Mouse (Mus musculus): ENCODE data around the gene Gm8024.
A peak's percentile ranks its signal among the peaks of the same experiment; 100 is the strongest.
"Not testable (repeated sequence)": the region's sequence is repeated elsewhere in the genome, so short reads cannot be mapped to it uniquely, and the experiment has no call there.

Gm8024 gene

DNA sequence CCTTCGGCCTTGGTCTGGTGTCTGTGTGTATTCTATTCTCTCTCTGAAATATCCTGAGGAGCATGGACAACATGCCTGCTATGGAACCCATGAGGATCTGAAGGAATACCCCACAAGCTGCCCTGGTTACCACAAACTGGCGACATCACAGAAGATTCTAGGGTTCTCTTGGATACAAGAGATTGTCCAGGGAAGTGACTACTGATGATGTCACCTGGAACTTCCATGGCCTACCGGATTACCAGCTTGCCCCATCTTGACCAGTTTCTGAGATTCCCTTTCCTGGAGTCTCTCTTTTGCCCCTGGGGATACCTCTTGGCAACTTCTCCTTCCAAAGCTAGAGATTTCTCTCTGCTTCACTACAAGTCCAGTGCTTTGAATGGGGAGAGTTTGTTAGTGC lies at the start of gene Gm8024:
Gene Gm8024, minus strand, starts transcription at position 101 of the 400 bp plus-strand sequence.
- DNase-seq: not testable (repeated sequence)

DNA sequence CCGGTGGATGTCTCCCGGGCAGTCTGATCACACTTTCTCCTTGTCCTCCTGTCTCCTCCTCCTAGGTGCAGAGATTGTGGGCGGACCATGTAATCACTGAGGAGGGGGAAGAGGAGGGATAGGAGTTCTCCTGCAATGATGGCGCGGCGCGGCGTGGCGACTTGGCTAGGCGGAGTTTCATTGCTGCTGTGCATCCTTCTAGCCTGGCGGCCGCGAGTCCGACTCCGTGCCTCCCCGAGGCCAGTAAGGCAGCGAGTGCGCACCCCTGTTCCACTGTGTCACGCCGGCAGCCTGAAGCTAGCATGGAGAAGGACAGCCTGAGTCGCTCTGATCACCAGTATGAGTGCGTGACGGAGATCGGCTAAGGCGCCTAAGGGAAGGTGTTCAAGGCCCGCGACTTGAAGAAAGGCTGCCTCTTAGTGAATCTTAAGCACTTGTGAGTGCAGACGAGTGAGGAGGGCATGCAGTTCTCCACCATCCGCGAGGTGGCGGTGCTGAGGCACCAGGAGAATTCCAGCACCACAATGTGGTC lies 19.2 kb upstream of the Gm8024 start:
- DNase-seq: peak; percentile 21

DNA sequence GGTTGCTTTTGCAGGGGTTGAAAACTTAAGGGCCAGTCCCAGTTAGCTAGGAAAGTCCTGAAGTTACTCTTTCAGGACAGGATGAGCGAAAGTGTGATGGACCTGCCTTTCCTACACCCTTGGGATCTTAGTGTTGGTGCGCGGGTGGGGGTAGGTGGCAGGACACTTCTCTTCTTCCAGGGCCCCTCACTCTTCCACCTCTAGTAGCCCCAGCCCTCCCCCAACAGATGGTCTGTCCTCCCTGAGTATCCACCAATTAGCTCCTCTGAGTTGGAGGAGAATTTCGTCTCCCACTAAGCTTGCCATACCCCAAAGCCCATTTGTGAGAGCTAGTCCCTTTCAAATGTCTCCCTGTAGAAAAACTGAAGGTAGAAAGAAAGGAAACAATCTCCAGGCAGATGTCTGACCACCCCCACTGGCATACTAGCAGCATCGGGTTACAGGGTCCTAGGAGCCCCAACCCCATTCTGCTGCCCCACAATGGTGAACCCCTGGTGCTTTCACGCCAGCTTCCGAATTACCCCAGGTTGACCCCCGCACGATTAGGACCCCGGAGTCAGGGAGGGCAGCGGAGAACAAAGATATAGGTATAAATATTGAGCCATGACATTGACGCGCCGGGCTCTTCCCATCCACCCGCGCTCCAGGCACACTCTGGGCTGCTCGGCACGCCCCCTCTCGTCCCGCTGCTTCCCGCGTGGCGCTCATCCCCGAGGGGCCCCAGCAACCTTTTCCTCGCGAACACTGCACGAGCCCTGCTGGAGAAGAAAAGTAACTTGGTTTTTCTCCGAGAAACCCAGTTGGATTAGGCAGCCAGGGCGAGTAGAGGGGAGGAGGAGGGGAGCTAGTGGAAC lies 18.5 kb upstream of the Gm8024 start:
- DNase-seq: not testable (repeated sequence)

DNA sequence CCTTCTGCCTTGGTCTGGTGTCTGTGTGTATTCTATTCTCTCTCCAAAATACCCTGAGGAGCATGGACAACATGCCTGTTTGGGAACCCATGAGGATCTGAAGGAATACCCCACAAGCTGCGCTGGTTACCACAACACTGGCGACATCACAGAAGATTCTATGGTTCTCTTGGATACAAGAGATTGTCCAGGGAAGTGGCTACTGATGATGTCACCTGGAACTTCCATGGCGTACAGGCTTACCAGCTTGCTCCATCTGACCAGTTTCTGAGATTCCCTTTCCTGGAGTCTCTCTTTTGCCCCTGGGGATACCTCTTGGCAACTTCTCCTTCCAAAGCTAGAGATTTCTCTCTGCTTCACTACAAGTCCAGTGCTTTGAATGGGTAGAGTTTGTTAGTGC lies 21.8 kb downstream of the Gm8024 start, which contains the start of gene Gm8020:
Gene Gm8020, minus strand, starts transcription at position 101 of the 400 bp plus-strand sequence.
- not testable (repeated sequence) for DNase-seq
